10 mouse cellular contexts compared by ENCODE assay signal in genomic region chr13:51313129-51313850, GRCm38 (mm10).
A peak's percentile ranks its signal among the peaks of the same experiment; 100 is the strongest.
DNase-seq lines count a peak whose midpoint lies in the region; ATAC-seq lines count a peak whose summit lies in the region.
"Had no signal": no experiment of that assay in that cellular context is flagged by ENCODE, and none has a peak within 500 bp of the region (broad histone marks: within the 10 kb centered on the region; RNA-seq: fewer than 3 reads in every experiment).

No protein-coding gene starts in this region.

- peaks cover 28% of the 10 kb centered on the region for H3K4me1 ChIP-seq in neural tube, embryonic 11.5 days (ENCODE audit: control insufficient read depth, insufficient read depth, low read length)
- peaks cover 31% of the 10 kb centered on the region for H3K4me1 ChIP-seq in heart, embryonic 11.5 days (ENCODE audit: control insufficient read depth, insufficient read depth, low read length)
- peaks cover 59% of the 10 kb centered on the region for H3K4me1 ChIP-seq in limb, embryonic 10.5 days

- H3K36me3 ChIP-seq in neural tube, embryonic 11.5 days (ENCODE audit: control insufficient read depth, insufficient read depth, low read length): no peaks in the 10 kb centered on the region
- H3K36me3 ChIP-seq in heart, embryonic 11.5 days (ENCODE audit: control insufficient read depth, insufficient read depth, low read length): no peaks in the 10 kb centered on the region
- H3K36me3 ChIP-seq in limb, embryonic 10.5 days: no peaks in the 10 kb centered on the region
- H3K36me3 ChIP-seq: G1E had no signal

- H3K27ac ChIP-seq in neural tube, embryonic 11.5 days (ENCODE audit: low read depth, low read length): peak overlapping the region; percentile 54; the same call in 1 of the 2 replicates
- H3K27ac ChIP-seq in heart, embryonic 11.5 days (ENCODE audit: low read depth, low read length): peak overlapping the region; percentile 94
- H3K27ac ChIP-seq in limb, embryonic 10.5 days: peak overlapping the region; percentile 90

- no peaks in the 10 kb centered on the region for H3K9me3 ChIP-seq in neural tube, embryonic 11.5 days (ENCODE audit: control insufficient read depth, low read length)
- H3K9me3 ChIP-seq in heart, embryonic 11.5 days (replicated peaks; ENCODE audit: control insufficient read depth, low read length): no peaks in the 10 kb centered on the region
- H3K9me3 ChIP-seq in limb, embryonic 10.5 days (replicated peaks): no peaks in the 10 kb centered on the region

- H3K4me2 ChIP-seq in neural tube, embryonic 11.5 days (ENCODE audit: low read depth): no peak overlapping the region
- H3K4me2 ChIP-seq in heart, embryonic 11.5 days: no peak overlapping the region

- no peak for ATAC-seq in neural tube, embryonic 11.5 days (ENCODE audit: insufficient read depth, low FRiP score, low TSS enrichment)
- no peak for ATAC-seq in heart, embryonic 11.5 days (replicated peaks; ENCODE audit: insufficient number of reproducible peaks, low FRiP score, low TSS enrichment)
- ATAC-seq in megakaryocyte-erythroid progenitor cell, adult 5-6 weeks (replicated peaks; ENCODE audit: low FRiP score, low TSS enrichment, poor library complexity, severe bottlenecking): no peak

- no peak for DNase-seq in neural tube, embryonic 11.5 days (ENCODE audit: low spot score)
- DNase-seq in neural tube, embryonic 10.5 days (ENCODE audit: extremely low spot score, low spot score): no peak
- no peak for DNase-seq in limb, embryonic 10.5 days (ENCODE audit: low spot score)
- peak; percentile 46 for DNase-seq in retina, postnatal 1 day
- no peak for DNase-seq in right cerebral cortex, postnatal 10 days (ENCODE audit: low spot score in 2 of 2)
- no peak for DNase-seq in frontal cortex, postnatal 10 days (ENCODE audit: low spot score in 2 of 2)

- H3K9ac ChIP-seq in neural tube, embryonic 11.5 days (ENCODE audit: low read length): no peak overlapping the region
- H3K9ac ChIP-seq in heart, embryonic 11.5 days (ENCODE audit: low read depth, low read length): no peak overlapping the region

- H3K4me3 ChIP-seq in neural tube, embryonic 11.5 days (ENCODE audit: low read depth, low read length): no peak overlapping the region
- H3K4me3 ChIP-seq in heart, embryonic 11.5 days (ENCODE audit: low read depth, low read length): no peak overlapping the region
- no peak overlapping the region for H3K4me3 ChIP-seq in limb, embryonic 10.5 days
- H3K4me3 ChIP-seq: erythroblast, embryonic 14.5 days had no signal

- 44% methylated on average over 5 of the region's 5 CpGs for WGBS in neural tube, embryonic 11.5 days
- WGBS in heart, embryonic 11.5 days (ENCODE audit: insufficient replicate concordance): 67% methylated on average over 5 of the region's 5 CpGs
- 41% methylated on average over 5 of the region's 5 CpGs for WGBS in limb, embryonic 10.5 days

- H3K27me3 ChIP-seq in neural tube, embryonic 11.5 days (ENCODE audit: control insufficient read depth, insufficient read depth, low read length): no peaks in the 10 kb centered on the region
- H3K27me3 ChIP-seq in heart, embryonic 11.5 days (ENCODE audit: control insufficient read depth, insufficient read depth, low read length): no peaks in the 10 kb centered on the region
- no peaks in the 10 kb centered on the region for H3K27me3 ChIP-seq in limb, embryonic 10.5 days (ENCODE audit: low read depth, poor library complexity, severe bottlenecking)
